Mouse (Mus musculus): Measurements from ENCODE around the gene Fbl.

GRCm38 (mm10) chr7:28175358-28175757, 5.8 kb downstream of the Fbl start:
- TF ChIP-seq CTCF (IDR thresholded peaks at IDR 0.05; ENCODE audit: control insufficient read depth, insufficient read depth, insufficient replicate concordance, low read depth, low read length): no peak
- no peak for TF ChIP-seq POLR2A (IDR thresholded peaks at IDR 0.05; ENCODE audit: control insufficient read depth, low read depth, low read length)

Measured in testis, adult 2 months (tissue).